Mouse (Mus musculus) kidney, postnatal 0 days (tissue): Measurements from ENCODE around the gene Patj. TPM values are rescaled to one million over a fixed set of nuclear protein-coding genes. Genes with fewer than 3 reads are reported as not detected.
A peak's percentile ranks its signal among the peaks of the same experiment; 100 is the strongest.

Experiments
- ATAC-seq: fragments of 200-750 bp; cut with Nextera tagmentation; replicated peaks from 2 replicates; pipeline ENCODE4 v1.8.0; 2017; ENCODE audit warnings: low read depth, moderate number of reproducible peaks, moderate TSS enrichment, moderate library complexity; ENCODE audit not compliant: low FRiP score
- DNase-seq: peaks from one replicate; pipeline ENCODE4 v3.0.0-alpha.2; 2016; ENCODE audit warnings: low spot score
- H3K27ac ChIP-seq: fragments of 300-500 bp; sonication (generic); 2 replicates; pipeline ENCODE4 v1.5.1; 2014; ENCODE audit warnings: mild to moderate bottlenecking
- H3K27me3 ChIP-seq: fragments of 300-500 bp; sonication (generic); 2 replicates; pipeline ENCODE4 v1.6.1; 2014; ENCODE audit warnings: low read length, mixed read lengths; ENCODE audit not compliant: insufficient read depth
- H3K36me3 ChIP-seq: fragments of 300-500 bp; sonication (generic); 2 replicates; pipeline ENCODE4 v1.6.1; 2014; ENCODE audit warnings: low read length, mixed read lengths; ENCODE audit not compliant: insufficient read depth
- H3K4me1 ChIP-seq: fragments of 300-500 bp; sonication (generic); replicated peaks from 2 replicates; pipeline ENCODE4 v1.6.1; 2014; ENCODE audit warnings: antibody characterized with exemption, low read length, mixed read lengths; ENCODE audit not compliant: insufficient read depth
- H3K4me2 ChIP-seq: fragments of 300-500 bp; sonication (generic); 2 replicates; pipeline ENCODE4 v1.6.1; 2014; ENCODE audit warnings: mild to moderate bottlenecking, low read length, moderate library complexity, mixed read lengths
- H3K4me3 ChIP-seq: fragments of 300-500 bp; sonication (generic); replicated peaks from 2 replicates; pipeline ENCODE4 v1.5.1; 2014; ENCODE audit warnings: low read depth, low read length
- H3K9ac ChIP-seq: fragments of 300-500 bp; sonication (generic); 2 replicates; pipeline ENCODE4 v1.6.1; 2014; ENCODE audit warnings: low read depth, low read length
- H3K9me3 ChIP-seq: fragments of 300-500 bp; sonication (generic); replicated peaks from 2 replicates; pipeline ENCODE4 v1.6.1; 2016; ENCODE audit warnings: low read length, inconsistent platforms, mixed read lengths
- CTCF ChIP-seq: IDR thresholded peaks from 2 replicates; pipeline ENCODE4 v1.5.1; 2016; ENCODE audit warnings: antibody characterized with exemption, low read depth, mild to moderate bottlenecking, moderate library complexity
- WGBS: fragments of 180-500 bp; shearing (Covaris S2); extraction: QIAGEN DNeasy Blood & Tissue Kit; methylation state at CpG from one replicate; pipeline ENCODE4 v1.1.7; 2014; 5-methylcytosine and 5-hydroxymethylcytosine counted together
- polyA plus RNA-seq: library from polyadenylated mRNA; unstranded; fragments of >200 nt; fragmentation: Nextera tagmentation; extraction: Ambion mirVana; gene quantifications from 2 replicates; pipeline ENCODE4 v1.2.1, GENCODE M21; 2015

Gene Patj
- polyA plus RNA-seq, 1 experiment from 2014 or later, result 15.2 TPM

DNA sequence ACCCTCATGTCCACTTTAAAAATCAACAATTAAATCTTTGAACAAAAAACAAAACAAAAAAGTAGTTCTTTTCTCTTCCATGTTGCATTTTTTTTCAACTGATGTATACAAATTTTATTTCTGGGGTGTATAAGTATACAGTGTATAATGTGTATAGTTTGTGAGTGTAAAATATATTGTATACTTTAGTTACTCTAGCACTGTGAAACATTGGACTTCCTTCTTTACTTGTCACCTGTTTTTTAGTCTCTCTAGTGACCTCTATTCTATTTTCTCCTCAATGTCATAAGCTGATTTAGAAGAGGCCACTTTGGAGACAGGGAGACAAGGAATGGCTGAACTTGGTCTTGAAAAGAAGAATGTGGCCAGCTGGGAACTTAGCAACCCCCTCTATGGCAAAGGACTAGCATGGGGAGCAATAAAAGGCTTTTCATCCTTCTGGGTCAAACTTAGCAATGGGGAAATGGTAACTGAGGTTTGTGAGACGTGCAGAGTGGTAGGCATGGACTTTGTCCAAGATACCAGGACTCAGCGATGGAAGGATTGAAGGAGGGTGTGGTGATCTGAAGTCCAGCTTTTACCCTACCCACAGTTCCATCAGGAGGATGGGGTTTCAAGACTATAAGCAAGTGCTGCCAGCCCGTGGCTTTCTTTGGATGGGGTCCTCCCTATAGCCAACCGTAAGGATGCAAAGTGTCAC, 54.1 kb downstream of the Patj start:
- ATAC-seq (no peak), DNase-seq (no peak)
- H3K4me1 ChIP-seq, result no peaks in the 10 kb centered on the region
- H3K9ac ChIP-seq, result no peak overlapping the region
- no peak overlapping the region for H3K27ac ChIP-seq
- H3K36me3 ChIP-seq, result no peaks in the 10 kb centered on the region
- H3K9me3 ChIP-seq, result no peaks in the 10 kb centered on the region
- no peak overlapping the region for H3K4me3 ChIP-seq
- no peak overlapping the region for H3K4me2 ChIP-seq
- WGBS, result 55% methylated on average over 4 of the region's 4 CpGs
- TF ChIP-seq CTCF, result no peak
- H3K27me3 ChIP-seq, result no peaks in the 10 kb centered on the region

DNA sequence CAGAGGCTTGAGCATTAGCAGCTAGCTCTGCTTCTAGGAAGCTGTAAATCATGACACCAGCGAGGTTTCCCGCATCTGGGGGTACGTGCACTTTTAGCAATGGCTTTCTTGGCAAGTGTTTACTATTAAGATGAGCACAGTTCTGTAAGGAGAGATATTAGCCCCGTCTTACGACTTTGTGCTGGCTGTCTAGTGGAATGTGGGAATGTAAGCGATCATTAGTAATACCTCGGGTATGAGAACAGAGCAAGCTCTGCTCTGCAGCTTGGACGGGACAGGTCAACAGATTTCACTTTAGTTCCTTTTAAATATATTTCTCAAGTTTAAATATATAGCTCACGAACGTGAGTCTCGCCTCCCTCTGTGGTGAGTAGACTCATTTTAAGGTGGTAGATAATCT, 54.7 kb downstream of the Patj start:
- Histone ChIP-seq H3K4me3 (no peak overlapping the region), H3K27me3 (no peaks in the 10 kb centered on the region), H3K9me3 (no peaks in the 10 kb centered on the region), H3K9ac (no peak overlapping the region), H3K4me1 (no peaks in the 10 kb centered on the region), H3K36me3 (no peaks in the 10 kb centered on the region), H3K27ac (no peak overlapping the region), H3K4me2 (no peak overlapping the region)
- DNase-seq (no peak), ATAC-seq (no peak)
- no peak for TF ChIP-seq CTCF
- 55% methylated on average over 11 of the region's 11 CpGs for WGBS

DNA sequence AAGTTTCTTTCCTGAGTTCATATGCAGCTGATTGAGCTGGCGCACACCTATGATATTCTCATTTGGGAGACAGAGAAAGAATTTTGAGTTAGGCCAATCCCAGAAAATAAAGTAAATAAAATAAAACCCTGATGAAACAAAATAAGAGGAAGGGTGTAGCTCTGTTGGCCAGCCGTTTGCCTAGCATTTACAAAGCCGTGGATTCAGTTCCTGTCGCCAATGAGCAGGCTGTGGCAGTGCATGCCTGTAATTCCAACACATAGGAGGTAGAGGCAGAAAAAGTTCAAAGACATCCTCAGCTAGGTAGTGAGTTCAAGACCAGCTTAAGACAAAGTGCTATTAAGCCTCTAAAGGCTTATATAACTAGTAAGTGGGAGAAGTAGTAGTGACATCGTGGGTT, 55.2 kb downstream of the Patj start:
- Histone ChIP-seq H3K27me3 (no peaks in the 10 kb centered on the region), H3K9me3 (no peaks in the 10 kb centered on the region), H3K4me3 (no peak overlapping the region), H3K9ac (no peak overlapping the region), H3K36me3 (no peaks in the 10 kb centered on the region), H3K27ac (no peak overlapping the region), H3K4me2 (no peak overlapping the region), H3K4me1 (no peaks in the 10 kb centered on the region)
- ATAC-seq (no peak), DNase-seq (no peak)
- no peak for TF ChIP-seq CTCF
- WGBS, result 83% methylated on average over 5 of the region's 5 CpGs

DNA sequence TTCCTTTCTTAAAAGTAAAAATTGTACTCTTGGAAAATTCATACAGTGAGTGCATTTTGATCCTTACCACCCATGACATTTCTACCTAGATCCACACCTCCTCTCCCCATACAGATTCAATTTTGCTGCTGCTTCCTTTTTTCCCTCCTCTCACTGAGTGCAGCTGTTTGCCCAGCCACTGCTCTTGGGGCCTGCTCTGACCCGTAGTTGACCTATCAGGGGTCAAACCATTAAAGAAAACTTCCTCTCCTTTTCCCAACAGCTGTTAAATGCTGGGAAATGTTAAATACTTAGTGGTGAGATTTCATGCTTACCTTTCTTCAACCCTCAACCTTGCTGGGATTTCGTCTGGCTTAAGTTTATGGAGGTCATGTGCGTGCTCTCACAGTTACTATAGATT, 55.7 kb downstream of the Patj start:
- WGBS, result 38% methylated on average over 3 of the region's 3 CpGs
- Histone ChIP-seq H3K9me3 (no peaks in the 10 kb centered on the region), H3K27me3 (no peaks in the 10 kb centered on the region), H3K36me3 (no peaks in the 10 kb centered on the region), H3K9ac (no peak overlapping the region), H3K4me3 (no peak overlapping the region), H3K4me1 (no peaks in the 10 kb centered on the region), H3K27ac (no peak overlapping the region), H3K4me2 (no peak overlapping the region)
- DNase-seq (peak; percentile 42), ATAC-seq (no peak)
- TF ChIP-seq CTCF, result no peak

DNA sequence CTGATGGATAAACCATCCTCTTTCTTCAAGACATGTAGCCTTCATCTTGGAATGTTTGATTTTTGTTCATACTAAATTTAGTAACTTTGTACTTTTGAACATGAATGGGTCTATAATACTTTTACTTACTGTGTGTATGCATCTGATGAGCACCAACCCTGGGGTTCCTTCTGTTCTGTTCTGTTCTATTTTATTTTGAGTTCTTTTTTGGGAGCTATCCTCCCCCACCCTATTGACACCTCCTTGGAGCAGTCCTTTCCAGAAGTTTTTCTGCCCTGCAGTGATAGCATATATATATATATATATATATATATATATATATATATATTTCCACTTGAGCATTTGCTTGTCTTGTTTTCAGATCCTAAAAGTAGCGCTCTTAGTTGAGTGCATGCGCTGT, 57.1 kb downstream of the Patj start:
- Histone ChIP-seq H3K4me2 (no peak overlapping the region), H3K9ac (no peak overlapping the region), H3K4me1 (no peaks in the 10 kb centered on the region), H3K4me3 (no peak overlapping the region), H3K27ac (no peak overlapping the region), H3K36me3 (no peaks in the 10 kb centered on the region), H3K27me3 (no peaks in the 10 kb centered on the region), H3K9me3 (no peaks in the 10 kb centered on the region)
- ATAC-seq, result no peak
- whole genome bisulfite sequencing, result 100% methylated on average over 2 of the region's 2 CpGs
- no peak for DNase-seq
- no peak for TF ChIP-seq CTCF

DNA sequence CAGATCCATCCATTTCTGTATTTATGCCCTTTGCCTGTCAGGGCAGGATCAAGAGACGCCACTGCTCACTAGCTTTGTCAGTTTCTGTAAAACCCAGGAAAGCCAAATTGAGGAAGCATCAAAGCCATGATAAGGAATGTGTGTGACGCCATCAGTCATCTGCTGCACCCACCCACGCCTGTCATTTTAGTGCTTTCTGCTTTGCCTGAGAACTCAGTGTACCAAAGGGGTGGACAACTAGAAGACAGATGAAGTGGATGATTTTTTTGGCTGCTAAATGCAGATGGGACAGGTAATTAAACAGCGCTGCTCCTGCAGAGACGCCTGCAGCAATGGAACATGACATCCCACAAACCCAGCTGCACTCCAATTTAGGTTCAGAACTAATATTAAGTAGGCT, 57.6 kb downstream of the Patj start:
- DNase-seq (no peak), ATAC-seq (no peak)
- Histone ChIP-seq H3K9me3 (no peaks in the 10 kb centered on the region), H3K27me3 (no peaks in the 10 kb centered on the region), H3K27ac (no peak overlapping the region), H3K4me1 (no peaks in the 10 kb centered on the region), H3K36me3 (no peaks in the 10 kb centered on the region), H3K9ac (no peak overlapping the region), H3K4me2 (no peak overlapping the region), H3K4me3 (no peak overlapping the region)
- 85% methylated on average over 5 of the region's 5 CpGs for WGBS
- no peak for TF ChIP-seq CTCF

DNA sequence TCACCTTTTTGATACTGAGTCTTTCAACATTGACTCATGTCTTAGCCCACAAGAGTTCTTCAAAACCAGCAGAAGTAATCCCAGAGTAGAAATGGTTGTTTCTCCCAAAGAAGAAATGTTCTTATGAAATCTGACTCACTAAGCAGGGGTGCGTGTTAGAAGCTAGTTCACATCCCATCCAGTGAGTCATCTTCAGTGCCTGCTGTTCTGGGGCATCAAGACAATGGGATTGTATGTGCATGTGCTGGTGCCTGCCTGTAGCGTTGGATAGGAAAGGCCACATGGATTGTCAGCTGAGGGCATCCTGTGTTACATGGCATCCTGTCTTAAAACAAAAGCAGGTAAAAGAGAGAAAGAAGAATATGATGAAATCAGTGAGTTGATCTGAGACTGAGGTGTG, 59.8 kb downstream of the Patj start:
- no peak overlapping the region for H3K4me3 ChIP-seq
- WGBS, result 85% methylated on average over 2 of the region's 2 CpGs

More for the DNA sequence above, 59.8 kb downstream of the Patj start:
- Histone ChIP-seq H3K4me1 (no peaks in the 10 kb centered on the region), H3K9me3 (no peaks in the 10 kb centered on the region), H3K4me2 (no peak overlapping the region), H3K36me3 (no peaks in the 10 kb centered on the region), H3K27ac (no peak overlapping the region), H3K9ac (no peak overlapping the region), H3K27me3 (no peaks in the 10 kb centered on the region)
- ATAC-seq (no peak), DNase-seq (no peak)
- no peak for TF ChIP-seq CTCF
